Mouse (Mus musculus) heart, adult 2 months (tissue): ENCODE data around the gene Nepn.

Experiments used
- CTCF ChIP-seq: fragments of 200-600 bp; IDR thresholded peaks from 2 replicates; pipeline ENCODE4 v1.8.1; 2022; ENCODE audit warnings: antibody characterized with exemption, mild to moderate bottlenecking, moderate library complexity
- EP300 ChIP-seq: fragments of 200-500 bp; IDR thresholded peaks from 2 replicates; pipeline ENCODE4 v1.6.1; 2011; ENCODE audit warnings: low read depth, low read length, control low read depth; ENCODE audit not compliant: insufficient read depth
- POLR2A ChIP-seq: fragments of 200-500 bp; IDR thresholded peaks from 2 replicates; pipeline ENCODE4 v1.6.1; 2011; ENCODE audit warnings: mild to moderate bottlenecking, low read depth, low read length, control low read depth; ENCODE audit not compliant: insufficient read depth

DNA sequence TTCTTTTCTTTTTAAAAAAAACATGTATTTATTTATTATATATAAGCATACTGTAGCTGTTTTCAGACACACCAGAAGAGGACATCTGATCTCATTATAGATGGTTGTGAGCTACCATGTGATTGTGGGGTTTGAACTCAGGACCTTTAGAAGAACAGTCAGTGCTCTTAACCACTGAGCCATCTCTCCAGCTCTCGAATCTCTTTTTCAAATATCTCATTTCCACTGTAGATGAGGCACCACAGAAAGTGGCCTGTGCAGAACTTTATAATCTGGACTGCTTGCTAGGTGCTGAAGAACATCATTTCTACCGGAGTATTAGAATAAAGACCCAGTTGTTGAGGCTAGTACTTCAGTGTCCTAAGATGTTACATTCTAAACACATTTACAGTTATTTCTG lies 26.2 kb downstream of the Nepn start:
- TF ChIP-seq CTCF (no peak), POLR2A (no peak), EP300 (no peak)
